Mouse (Mus musculus): ENCODE results near the gene Lrrfip1. TPM values are rescaled to one million over a fixed set of nuclear protein-coding genes. Genes with fewer than 3 reads are reported as not detected.

Gene Lrrfip1
- polyA plus RNA-seq, 2 experiments: 9.4 to 12.5 TPM

DNA sequence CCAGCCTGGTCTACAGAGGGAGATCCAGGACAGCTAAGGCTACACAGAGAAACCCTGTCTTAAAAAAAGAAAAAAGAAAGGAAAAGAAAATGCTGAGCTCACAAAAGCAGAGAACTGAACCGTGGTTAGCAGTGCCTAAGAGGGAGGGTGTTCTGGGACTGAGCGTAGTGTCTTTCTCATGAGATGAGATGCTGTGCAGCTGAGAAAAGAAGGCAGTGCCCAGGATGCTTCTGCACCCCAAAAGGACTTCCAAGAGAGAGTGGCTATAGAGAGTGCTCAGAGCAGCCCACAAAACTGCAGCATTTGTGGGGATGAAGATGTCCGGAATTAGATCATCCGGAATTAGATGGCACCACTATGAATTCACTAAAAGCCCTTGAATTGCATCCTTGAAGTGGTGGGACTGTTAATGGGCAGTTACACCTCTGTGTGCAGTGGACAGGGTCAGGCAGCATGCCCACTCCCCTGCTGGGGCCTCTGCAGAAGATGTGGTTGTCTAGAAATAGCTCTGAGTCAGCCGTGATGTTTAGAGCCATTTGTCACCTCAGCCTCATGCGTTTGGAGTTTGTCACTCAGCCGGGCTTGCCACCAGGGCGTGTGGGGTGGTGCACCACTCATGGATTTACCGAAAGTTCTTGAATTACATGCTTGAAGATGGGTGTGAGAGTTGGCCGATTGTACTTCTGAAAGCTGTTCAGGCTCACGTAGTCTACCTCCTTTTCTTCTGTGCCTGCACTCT, 23.8 kb downstream of the Lrrfip1 start:
- H3K27me3 ChIP-seq (ENCODE audit: control insufficient read depth, insufficient read depth, low read length): no peaks in the 10 kb centered on the region
- no peak for ATAC-seq (ENCODE audit: insufficient read depth)
- WGBS (ENCODE audit: insufficient replicate concordance): 51% methylated on average over 11 of the region's 11 CpGs

DNA sequence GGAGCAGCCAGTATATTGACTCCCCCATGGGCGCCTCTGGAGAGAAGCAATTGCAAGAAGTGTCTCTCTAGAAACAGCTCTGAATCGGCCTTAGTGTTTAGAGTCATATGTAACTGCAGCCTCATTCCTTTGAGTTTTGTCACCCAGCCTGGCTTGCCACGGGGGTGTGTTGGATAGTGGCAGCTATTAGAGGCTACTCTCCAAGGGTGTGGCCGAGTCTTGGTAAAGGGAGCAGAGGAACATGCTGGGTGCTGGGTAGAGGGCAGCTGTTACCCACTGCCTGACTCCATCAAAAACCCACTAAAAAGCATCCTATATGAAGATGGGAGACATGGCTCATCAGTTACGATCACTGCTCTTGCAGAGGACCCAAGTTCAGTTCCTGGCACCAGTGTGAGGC, 24.7 kb downstream of the Lrrfip1 start:
- Histone ChIP-seq H3K9me3 (ENCODE audit: control insufficient read depth, low read length) (no peaks in the 10 kb centered on the region), H3K4me2 (ENCODE audit: low read depth) (no peak overlapping the region), H3K36me3 (replicated peaks; ENCODE audit: control insufficient read depth, insufficient read depth, low read depth) (no peaks in the 10 kb centered on the region), H3K27me3 (ENCODE audit: control insufficient read depth, insufficient read depth, low read length) (no peaks in the 10 kb centered on the region), H3K4me1 (replicated peaks; ENCODE audit: control insufficient read depth in 2 of 2, insufficient read depth in 2 of 2, low read length in 1 of 2) (no peaks in the 10 kb centered on the region), H3K9ac (replicated peaks) (no peak overlapping the region), H3K27ac (no peak overlapping the region), H3K4me3 (ENCODE audit: insufficient read depth in 1 of 2, low read depth in 2 of 2, low read length in 2 of 2) (no peak overlapping the region)
- ATAC-seq (ENCODE audit: insufficient read depth) (no peak), DNase-seq (ENCODE audit: low read depth in 3 of 3, low spot score in 3 of 3) (no peak)
- TF ChIP-seq CTCF (IDR thresholded peaks at IDR 0.05; ENCODE audit: low read depth): no peak
- no peak for TF ChIP-seq EP300 (IDR thresholded peaks at IDR 0.05; ENCODE audit: low read depth)
- 61% methylated on average over 5 of the region's 5 CpGs for WGBS (ENCODE audit: insufficient replicate concordance)

More for the DNA sequence above, 23.8 kb downstream of the Lrrfip1 start:
- TF ChIP-seq CTCF (IDR thresholded peaks at IDR 0.05; ENCODE audit: low read depth): no peak
- TF ChIP-seq EP300 (IDR thresholded peaks at IDR 0.05; ENCODE audit: low read depth): no peak
- H3K4me3 ChIP-seq (ENCODE audit: insufficient read depth in 1 of 2, low read depth in 2 of 2, low read length in 2 of 2): no peak overlapping the region
- no peak overlapping the region for H3K9ac ChIP-seq (replicated peaks)
- H3K27ac ChIP-seq: no peak overlapping the region
- no peaks in the 10 kb centered on the region for H3K9me3 ChIP-seq (ENCODE audit: control insufficient read depth, low read length)
- no peak overlapping the region for H3K4me2 ChIP-seq (ENCODE audit: low read depth)
- no peaks in the 10 kb centered on the region for H3K36me3 ChIP-seq (replicated peaks; ENCODE audit: control insufficient read depth, insufficient read depth, low read depth)
- DNase-seq (ENCODE audit: low read depth in 3 of 3, low spot score in 3 of 3): no peak
- no peaks in the 10 kb centered on the region for H3K4me1 ChIP-seq (replicated peaks; ENCODE audit: control insufficient read depth in 2 of 2, insufficient read depth in 2 of 2, low read length in 1 of 2)

DNA sequence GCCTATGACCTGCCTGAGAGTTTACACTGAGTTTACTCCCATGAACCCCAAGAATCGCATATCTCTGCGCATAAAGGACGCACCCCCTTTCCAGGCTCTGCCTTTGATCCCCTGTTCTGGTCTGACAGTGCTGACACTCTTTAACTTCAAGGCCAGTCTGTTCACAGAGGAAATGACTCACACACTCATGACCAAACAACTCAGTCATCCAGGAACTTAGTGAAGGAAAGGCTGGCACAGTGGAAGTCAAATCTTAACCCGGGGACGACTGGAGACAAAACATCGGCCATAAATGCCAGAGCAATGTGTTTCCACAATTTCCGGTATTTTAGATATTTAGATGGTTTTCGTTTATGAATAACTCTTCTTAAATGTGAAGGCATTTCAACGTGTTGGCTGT, 25.4 kb downstream of the Lrrfip1 start:
- TF ChIP-seq CTCF (IDR thresholded peaks at IDR 0.05; ENCODE audit: low read depth): no peak
- TF ChIP-seq EP300 (IDR thresholded peaks at IDR 0.05; ENCODE audit: low read depth): no peak
- ATAC-seq (ENCODE audit: insufficient read depth) (no peak), DNase-seq (ENCODE audit: low read depth in 3 of 3, low spot score in 3 of 3) (no peak)
- H3K36me3 ChIP-seq (replicated peaks; ENCODE audit: control insufficient read depth, insufficient read depth, low read depth): no peaks in the 10 kb centered on the region
- WGBS (ENCODE audit: insufficient replicate concordance): 29% methylated on average over 9 of the region's 9 CpGs
- no peak overlapping the region for H3K27ac ChIP-seq
- no peaks in the 10 kb centered on the region for H3K4me1 ChIP-seq (replicated peaks; ENCODE audit: control insufficient read depth in 2 of 2, insufficient read depth in 2 of 2, low read length in 1 of 2)
- H3K4me2 ChIP-seq (ENCODE audit: low read depth): no peak overlapping the region
- H3K9ac ChIP-seq (replicated peaks): no peak overlapping the region
- H3K27me3 ChIP-seq (ENCODE audit: control insufficient read depth, insufficient read depth, low read length): no peaks in the 10 kb centered on the region
- no peaks in the 10 kb centered on the region for H3K9me3 ChIP-seq (ENCODE audit: control insufficient read depth, low read length)
- no peak overlapping the region for H3K4me3 ChIP-seq (ENCODE audit: insufficient read depth in 1 of 2, low read depth in 2 of 2, low read length in 2 of 2)

DNA sequence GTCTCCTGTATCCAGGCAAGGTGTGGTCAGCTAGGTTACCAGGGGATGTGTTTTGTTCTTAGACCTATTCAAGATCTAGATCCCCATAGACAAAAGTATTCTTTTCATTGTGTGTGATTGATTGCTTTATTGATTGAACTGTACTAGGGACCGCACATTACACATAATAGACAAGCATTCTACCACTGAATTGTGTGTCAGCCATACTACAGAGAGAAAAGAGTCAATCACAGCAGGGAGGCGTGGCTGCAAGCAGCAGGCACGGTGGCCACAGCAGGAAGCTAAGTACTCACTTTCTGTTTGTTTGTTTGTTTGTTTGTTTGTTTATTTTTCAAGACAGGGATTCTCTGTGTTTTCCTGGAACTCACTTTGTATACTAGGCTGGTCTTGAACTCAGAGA, 25.9 kb downstream of the Lrrfip1 start:
- WGBS (ENCODE audit: insufficient replicate concordance): 61% methylated on average over 3 of the region's 3 CpGs
- Histone ChIP-seq H3K27me3 (ENCODE audit: control insufficient read depth, insufficient read depth, low read length) (no peaks in the 10 kb centered on the region), H3K9me3 (ENCODE audit: control insufficient read depth, low read length) (no peaks in the 10 kb centered on the region), H3K4me3 (ENCODE audit: insufficient read depth in 1 of 2, low read depth in 2 of 2, low read length in 2 of 2) (no peak overlapping the region), H3K27ac (no peak overlapping the region), H3K4me2 (ENCODE audit: low read depth) (no peak overlapping the region), H3K9ac (replicated peaks) (no peak overlapping the region), H3K4me1 (replicated peaks; ENCODE audit: control insufficient read depth in 2 of 2, insufficient read depth in 2 of 2, low read length in 1 of 2) (no peaks in the 10 kb centered on the region), H3K36me3 (replicated peaks; ENCODE audit: control insufficient read depth, insufficient read depth, low read depth) (no peaks in the 10 kb centered on the region)
- no peak for TF ChIP-seq EP300 (IDR thresholded peaks at IDR 0.05; ENCODE audit: low read depth)
- no peak for TF ChIP-seq CTCF (IDR thresholded peaks at IDR 0.05; ENCODE audit: low read depth)
- DNase-seq (ENCODE audit: low read depth in 3 of 3, low spot score in 3 of 3) (no peak), ATAC-seq (ENCODE audit: insufficient read depth) (no peak)

DNA sequence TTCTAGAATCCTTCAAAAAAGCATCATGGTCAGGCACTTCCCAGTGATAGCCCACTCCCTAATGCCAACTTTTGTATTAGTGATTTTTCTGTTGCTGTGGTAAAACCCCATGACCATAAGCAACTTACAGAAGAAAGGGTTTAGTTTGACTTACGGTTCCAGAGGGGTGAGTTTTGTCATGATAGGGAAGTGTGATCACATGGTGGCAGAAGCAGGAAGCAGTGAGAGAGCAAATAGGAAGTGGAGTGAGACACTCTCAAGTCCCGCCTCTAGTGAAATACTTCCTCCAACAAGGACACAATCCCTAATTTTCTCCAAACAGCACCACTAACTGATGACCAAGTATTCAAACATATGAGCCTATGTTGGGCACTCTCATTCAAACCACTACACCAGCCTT, 28.4 kb downstream of the Lrrfip1 start:
- no peaks in the 10 kb centered on the region for H3K27me3 ChIP-seq (ENCODE audit: control insufficient read depth, insufficient read depth, low read length)
- TF ChIP-seq CTCF (IDR thresholded peaks at IDR 0.05; ENCODE audit: low read depth) (no peak), EP300 (IDR thresholded peaks at IDR 0.05; ENCODE audit: low read depth) (no peak)
- H3K4me1 ChIP-seq (replicated peaks; ENCODE audit: control insufficient read depth in 2 of 2, insufficient read depth in 2 of 2, low read length in 1 of 2): no peaks in the 10 kb centered on the region
- H3K9ac ChIP-seq (replicated peaks): no peak overlapping the region
- H3K27ac ChIP-seq: no peak overlapping the region
- H3K36me3 ChIP-seq (replicated peaks; ENCODE audit: control insufficient read depth, insufficient read depth, low read depth): no peaks in the 10 kb centered on the region
- WGBS (ENCODE audit: insufficient replicate concordance): 55% methylated on average over 2 of the region's 2 CpGs
- H3K4me2 ChIP-seq (ENCODE audit: low read depth): no peak overlapping the region
- no peak overlapping the region for H3K4me3 ChIP-seq (ENCODE audit: insufficient read depth in 1 of 2, low read depth in 2 of 2, low read length in 2 of 2)
- no peaks in the 10 kb centered on the region for H3K9me3 ChIP-seq (ENCODE audit: control insufficient read depth, low read length)
- DNase-seq (ENCODE audit: low read depth in 3 of 3, low spot score in 3 of 3) (no peak), ATAC-seq (ENCODE audit: insufficient read depth) (no peak)

Data from liver, embryonic 14.5 days (tissue).